Mouse (Mus musculus): ENCODE results near the gene Rbm11. TPM values are rescaled to one million over a fixed set of nuclear protein-coding genes. Genes with fewer than 3 reads are reported as not detected.

Rbm11 gene
- 1 to 10 TPM; 2.2 to 2.6 TPM for total RNA-seq (2021)
- long read RNA-seq, experiment 1, partial matches to known transcripts: 0 of 2 reads
- long read RNA-seq, experiment 1, other reads (novel, unspliced or antisense): 1 of 2 reads
- long read RNA-seq, experiment 2, partial matches to known transcripts: 1 of 1 reads
- long read RNA-seq, experiment 2, other reads (novel, unspliced or antisense): 0 of 1 reads

DNA sequence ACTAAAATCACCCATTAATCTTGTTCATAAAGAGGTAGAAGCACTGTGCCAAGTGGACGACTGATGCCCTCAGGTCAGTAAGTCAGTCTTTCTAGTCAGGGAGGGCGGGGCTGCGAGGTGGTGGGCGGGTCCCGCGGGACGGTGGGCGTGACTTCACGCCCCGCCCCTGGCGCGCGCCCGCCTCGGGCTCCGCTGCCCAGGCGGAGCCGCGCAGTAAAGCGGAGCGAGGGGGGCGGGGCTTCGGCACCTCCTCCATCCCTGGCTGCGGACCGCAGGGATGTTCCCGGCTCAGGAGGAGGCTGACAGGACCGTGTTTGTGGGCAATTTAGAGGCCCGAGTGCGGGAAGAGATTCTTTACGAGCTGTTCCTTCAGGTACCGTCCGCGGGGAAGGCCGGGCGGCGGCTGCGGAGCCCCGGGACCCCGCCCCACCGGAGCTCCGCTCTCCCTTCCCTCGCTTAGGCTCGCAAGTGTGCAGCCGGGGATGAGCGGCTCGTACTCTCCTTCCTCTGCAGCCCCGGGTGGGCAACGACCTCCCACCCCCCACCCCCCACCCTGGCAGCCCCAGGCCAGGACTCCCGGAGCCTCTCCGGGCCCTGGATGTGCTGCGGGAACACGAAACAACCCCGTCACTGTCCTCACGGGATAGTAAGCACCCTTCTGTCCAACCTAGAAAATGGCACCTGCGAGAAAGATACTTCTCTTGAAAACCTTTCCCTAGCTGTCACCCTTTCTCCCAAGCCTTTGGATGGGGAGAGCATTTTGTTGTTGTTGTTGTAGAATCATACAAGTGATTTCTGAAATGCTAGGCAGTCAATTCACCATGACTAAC is at the start of gene Rbm11:
TSS of gene Rbm11 (plus strand) at position 174 of the 830 bp plus-strand sequence.
- peak; percentile 53 to 63 for DNase-seq (ENCODE audit: low spot score in 2 of 2)

DNA sequence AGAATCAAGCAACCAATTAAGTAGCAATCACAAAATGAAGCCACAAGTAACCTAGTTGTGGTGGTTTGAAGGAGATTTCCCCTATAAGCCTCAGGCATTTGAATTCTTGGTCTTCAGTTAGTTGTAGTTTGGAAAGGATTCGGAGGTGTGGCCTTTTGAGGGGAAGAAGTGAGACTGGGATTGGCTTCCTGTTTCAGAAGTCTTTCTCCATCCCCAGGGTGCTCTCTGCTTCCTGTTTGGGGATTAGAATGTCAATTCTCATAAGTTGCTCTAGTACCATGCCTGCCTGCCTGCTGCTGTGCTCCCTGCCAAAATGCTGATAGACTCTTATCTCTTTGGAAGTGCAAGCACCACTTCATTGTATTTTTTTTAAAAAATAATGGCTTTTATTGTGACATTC is 47.3 kb upstream of the Rbm11 start:
- DNase-seq (ENCODE audit: low spot score in 2 of 2): no peak

DNA sequence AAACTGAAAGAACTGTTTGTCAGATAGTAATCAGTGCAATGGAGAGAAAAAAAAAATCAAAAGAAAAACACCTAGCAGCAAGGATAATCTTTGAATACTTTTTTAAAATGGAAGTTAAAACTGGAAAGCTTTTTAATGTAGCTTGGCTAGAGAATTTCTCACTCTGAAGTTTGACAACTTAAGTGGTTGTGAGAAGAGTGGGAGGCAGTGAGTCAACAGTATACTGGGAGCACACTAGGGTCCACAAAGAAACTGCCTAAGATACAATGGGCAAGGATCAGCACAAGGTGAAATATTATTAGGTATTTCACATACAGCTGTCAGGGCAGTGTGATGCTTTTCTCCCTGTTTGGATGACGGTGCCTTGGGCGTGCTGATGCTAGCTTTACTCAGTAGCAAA is 29.7 kb upstream of the Rbm11 start:
- DNase-seq (ENCODE audit: low spot score in 2 of 2): no peak

- no peak for DNase-seq (ENCODE audit: low spot score in 2 of 2)
Measured at GRCm38 (mm10) chr16:75582279-75582678, 10.4 kb upstream of the Rbm11 start.

DNA sequence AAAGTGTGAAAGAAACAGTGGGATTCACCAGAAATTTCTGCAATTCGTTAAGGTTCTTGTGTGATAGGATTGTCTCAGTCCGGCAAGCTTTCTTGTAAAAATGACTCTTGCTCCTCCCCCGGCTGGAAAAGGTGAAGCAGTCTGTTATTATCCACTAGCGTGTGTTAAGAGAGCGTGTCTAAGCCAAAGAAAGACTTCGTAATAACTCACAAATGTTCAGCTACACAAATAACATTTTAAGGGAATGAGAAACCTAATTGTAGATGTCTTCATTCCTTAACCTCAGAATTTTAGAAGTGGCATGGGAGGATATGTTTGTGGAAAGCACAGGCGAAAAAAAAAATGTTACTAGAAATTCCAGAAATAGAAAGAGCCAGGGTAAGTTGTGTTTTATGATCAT is 6.7 kb upstream of the Rbm11 start, which contains the start of gene Lipi:
TSS of gene Lipi (minus strand) at position 101 of the 400 bp plus-strand sequence.
- DNase-seq (ENCODE audit: low spot score in 2 of 2): no peak

DNA sequence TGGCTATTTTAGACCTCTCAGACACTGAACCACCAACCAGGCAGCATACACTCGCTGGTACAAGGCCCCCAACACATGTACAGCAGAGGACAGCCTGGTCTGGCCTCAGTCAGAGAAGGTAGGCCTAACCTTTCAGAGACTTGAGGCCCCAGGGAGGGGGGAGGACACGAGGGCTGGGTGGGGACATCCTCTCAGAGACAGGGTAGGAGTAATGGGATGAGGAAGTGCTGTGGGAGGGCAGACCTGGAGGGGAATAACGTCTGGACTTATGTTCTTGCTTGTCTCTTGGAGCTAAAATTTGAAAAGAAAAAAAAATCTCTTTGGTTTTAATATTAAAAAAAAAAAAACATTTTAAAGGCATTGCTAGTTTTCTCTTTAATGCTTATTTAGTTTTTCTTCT is 6.2 kb upstream of the Rbm11 start:
- DNase-seq (ENCODE audit: low spot score in 2 of 2): no peak

- DNase-seq (ENCODE audit: low spot score in 2 of 2): no peak
Measured at GRCm38 (mm10) chr16:75593501-75594183, 998 bp downstream of the Rbm11 start.

GRCm38 (mm10) chr16:75606415-75606814 is 13.8 kb downstream of the Rbm11 start:
- DNase-seq (ENCODE audit: low spot score in 2 of 2): no peak

GRCm38 (mm10) chr16:75612561-75612960 is 19.9 kb downstream of the Rbm11 start:
- DNase-seq (ENCODE audit: low spot score in 2 of 2): no peak

DNA sequence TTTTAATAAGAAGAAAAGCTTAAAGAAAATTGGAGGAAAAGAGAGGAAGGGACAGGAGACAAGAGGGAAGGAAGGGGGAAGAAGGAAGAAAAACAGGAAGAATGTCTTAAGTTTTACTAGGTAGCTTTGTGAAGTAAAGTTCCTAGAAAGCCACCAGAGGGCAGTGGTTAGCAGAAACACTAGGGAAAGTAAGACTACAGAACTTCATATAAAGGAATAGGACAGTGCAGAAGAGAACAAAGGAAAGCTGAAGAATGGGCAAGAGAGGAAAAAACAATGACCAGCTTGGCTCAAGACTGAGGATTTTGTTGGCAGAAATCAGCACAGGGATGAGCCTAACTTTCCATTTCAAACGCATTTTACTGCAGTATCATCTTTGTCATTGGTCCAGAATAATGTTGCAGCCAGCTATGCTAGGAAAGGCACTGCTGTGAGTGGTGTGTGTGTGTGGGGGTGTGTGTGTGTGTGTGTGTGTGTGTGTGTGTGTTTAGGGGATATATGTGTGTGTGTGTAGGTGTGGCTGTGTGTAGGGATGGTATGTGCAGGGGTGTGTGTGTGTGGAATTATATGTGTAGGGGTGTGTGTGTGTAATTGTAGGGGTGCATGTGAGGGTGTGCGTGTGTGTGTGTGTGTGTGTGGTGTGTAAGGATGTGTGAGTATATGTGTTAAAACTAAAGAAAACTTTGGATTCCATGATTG is 25.2 kb downstream of the Rbm11 start:
- DNase-seq (ENCODE audit: low spot score in 2 of 2): no peak

DNA sequence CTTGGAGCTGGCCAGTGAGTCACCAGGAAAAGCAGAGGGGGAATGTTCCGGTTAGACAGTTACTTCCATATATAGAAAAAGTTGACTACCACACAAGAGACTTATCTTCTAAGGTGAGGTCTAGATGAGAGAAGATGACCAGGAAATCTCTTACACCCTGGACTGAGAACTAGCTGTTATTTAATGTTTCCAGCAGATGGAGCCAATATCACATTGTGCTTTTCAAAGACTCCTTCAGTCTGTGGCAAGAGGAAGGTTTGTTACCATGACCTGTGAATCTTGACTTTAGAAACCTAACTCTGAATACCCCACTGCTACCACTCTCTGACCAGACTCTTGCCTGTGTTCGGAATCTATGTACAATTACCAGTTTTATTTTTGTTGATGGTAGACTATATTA is 35.2 kb downstream of the Rbm11 start:
- no peak for DNase-seq (ENCODE audit: low spot score in 2 of 2)

Other genes with a start within 250 kb of the Rbm11 start
- not detected for gene Lipi, start 6.8 kb upstream of the Rbm11 start, total RNA-seq (2021)
- 10 to 100 TPM; 43.4 to 44.4 TPM for gene Hspa13, start 174.3 kb downstream of the Rbm11 start, total RNA-seq (2021)

Data from adrenal gland, postnatal 4 days (tissue).